Mouse (Mus musculus) liver, embryonic 18 days (tissue): ENCODE measurements around the gene Pdx1. TPM values are rescaled to one million over a fixed set of nuclear protein-coding genes. Genes with fewer than 3 reads are reported as not detected.

Experiments used
- polyA plus RNA-seq: library from polyadenylated mRNA; depleted of rRNA; stranded (reverse); fragments of >200 nt; gene quantifications from 2 replicates; pipeline ENCODE4 v1.2.3, GENCODE M21; 2012; rRNA removed

Pdx1 gene
- 0.02 and 0.04 TPM in 2 replicates for polyA plus RNA-seq

GRCm38 (mm10) chr5:147269926-147270672 is at the start of gene Pdx1:
Gene Pdx1, plus strand, starts transcription at chr5:147269959.

DNA sequence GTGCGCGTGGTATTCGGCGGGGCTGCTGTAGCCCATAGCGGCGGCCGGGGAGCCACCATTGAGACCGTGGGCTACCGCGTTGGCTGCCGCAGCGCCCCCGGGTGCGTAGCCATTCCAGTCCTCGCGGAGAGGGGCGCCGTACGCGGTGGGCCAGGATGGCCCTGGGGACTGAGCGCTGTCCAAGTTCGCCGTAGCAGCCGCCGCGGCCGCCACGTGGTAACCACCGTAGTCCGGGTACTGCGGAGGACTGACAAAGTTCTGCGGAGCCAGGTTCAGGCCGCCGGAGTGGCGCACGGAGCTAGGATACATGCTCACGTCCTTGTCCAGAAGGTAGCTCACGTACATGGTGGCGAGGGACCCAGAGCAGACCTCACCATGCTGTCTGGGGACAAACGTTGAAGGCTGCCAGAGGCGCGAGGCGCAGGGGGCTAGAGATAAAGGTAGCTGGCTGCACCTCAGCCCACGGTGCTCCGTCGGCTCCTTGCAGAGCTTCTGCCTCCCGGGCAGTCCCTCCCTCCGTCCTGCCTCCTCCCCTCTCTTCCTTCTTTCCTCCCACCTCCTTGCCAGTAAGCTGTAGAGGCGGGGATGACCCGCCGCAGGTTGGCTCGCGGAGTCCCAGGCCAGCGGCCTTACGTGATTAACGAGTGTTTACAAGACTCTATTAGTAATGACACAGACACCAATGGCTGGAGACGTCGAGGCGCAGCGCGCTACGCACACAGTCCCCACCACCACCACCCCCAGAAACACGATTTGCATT is 37.1 kb downstream of the Pdx1 start, which contains the start of gene Cdx2:
Gene Cdx2, minus strand, starts transcription at position 633 of the 760 bp plus-strand sequence.

GRCm38 (mm10) chr5:147322183-147322582 is 52.4 kb downstream of the Pdx1 start, which contains the start of gene Urad:
Gene Urad, minus strand, starts transcription at chr5:147322440.

Other genes starting within 250 kb of the Pdx1 start
- gene Lnx2, start 193.4 kb upstream of the Pdx1 start, polyA plus RNA-seq = 6.5 and 7.1 TPM in 2 replicates
- 50.3 and 52.8 TPM in 2 replicates for gene Polr1d, start 192.9 kb upstream of the Pdx1 start, polyA plus RNA-seq
- gene Gsx1, start 81.3 kb upstream of the Pdx1 start, polyA plus RNA-seq = not detected in 2 replicates
- gene Cdx2, start 37.3 kb downstream of the Pdx1 start, polyA plus RNA-seq = 0.01 and 0.05 TPM in 2 replicates
- 83.8 and 90.3 TPM in 2 replicates for gene Urad, start 52.5 kb downstream of the Pdx1 start, polyA plus RNA-seq
- 0.93 TPM in 2 replicates for gene Flt3, start 130.5 kb downstream of the Pdx1 start, polyA plus RNA-seq
- gene Pan3, start 160.2 kb downstream of the Pdx1 start, polyA plus RNA-seq = 16.3 and 16.6 TPM in 2 replicates